Mouse (Mus musculus) lung, postnatal 0 days (tissue): ENCODE measurements around the gene Gfra1.

ENCODE experiments used
- CTCF ChIP-seq: IDR thresholded peaks from 2 replicates; pipeline ENCODE4 v1.5.1; 2016; ENCODE audit warnings: antibody characterized with exemption, mild to moderate bottlenecking
- EP300 ChIP-seq: IDR thresholded peaks from 2 replicates; pipeline ENCODE4 v1.6.1; 2016; ENCODE audit warnings: antibody characterized with exemption, mild to moderate bottlenecking, control low read depth

DNA sequence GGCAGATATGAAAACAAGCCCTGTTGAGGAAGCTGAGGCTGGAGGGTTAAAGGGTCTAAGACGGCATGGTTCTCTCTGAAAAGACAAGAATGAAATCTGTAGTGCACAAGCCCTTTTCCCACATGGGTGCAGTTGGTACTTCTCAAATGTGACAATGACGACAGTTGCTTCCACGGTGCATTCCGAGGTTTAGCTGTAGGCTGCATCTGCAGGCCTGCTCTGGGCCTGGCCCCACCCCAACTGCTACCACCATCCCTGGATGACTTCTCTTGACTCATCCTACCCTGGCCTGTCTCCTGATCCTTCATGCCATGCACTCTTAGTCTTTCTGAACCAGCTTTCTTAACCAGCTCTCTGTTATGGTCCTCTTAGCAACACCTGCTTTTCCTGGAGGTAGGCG lies 22.9 kb downstream of the Gfra1 start:
- TF ChIP-seq CTCF (no peak), EP300 (no peak)
